ENCODE assay signal across 9 mouse cellular contexts in the genomic region with DNA sequence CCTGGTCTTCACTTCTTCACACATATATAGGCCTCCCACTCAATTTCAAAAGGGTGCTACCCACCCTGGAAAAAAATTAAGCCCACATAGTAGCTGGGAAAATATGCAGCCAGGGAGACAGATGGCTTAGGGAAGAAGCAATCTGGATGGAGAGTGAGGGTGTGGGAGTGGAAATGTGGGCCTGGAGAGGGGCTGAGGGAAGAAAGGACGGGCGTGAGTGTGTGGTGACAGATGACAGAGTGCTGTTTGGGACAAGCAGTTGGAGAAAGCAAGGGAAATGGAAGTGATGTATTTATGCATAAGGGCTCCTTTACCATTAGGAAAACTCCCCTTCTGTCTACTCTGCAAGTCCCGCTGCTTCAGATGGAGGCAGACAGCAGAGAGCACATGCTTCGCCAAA.
DNase-seq lines count a peak whose midpoint lies in the region; ATAC-seq and TF ChIP-seq lines count a peak whose summit lies in the region.
"Had no signal": no experiment of that assay in that cellular context is flagged by ENCODE, and none has a peak within 500 bp of the region (broad histone marks: within the 10 kb centered on the region; RNA-seq: fewer than 3 reads in every experiment).

No protein-coding gene starts in this region.

- ATAC-seq in hindbrain, embryonic 16.5 days, result peak; percentile 25; the same call in 1 of the 2 replicates

- H3K4me3 ChIP-seq in cerebellum, adult 2 months (replicated peaks; ENCODE audit: insufficient read depth, low read depth, low read length), result no peak overlapping the region
- H3K4me3 ChIP-seq in hindbrain, embryonic 16.5 days (ENCODE audit: low read length), result no peak overlapping the region
- H3K4me3 ChIP-seq: limb, embryonic 15.5 days had no signal

- H3K27ac ChIP-seq in cerebellum, adult 2 months (ENCODE audit: insufficient read depth, low read length), result no peak overlapping the region
- peak overlapping the region; percentile 53 for H3K27ac ChIP-seq in hindbrain, embryonic 16.5 days (ENCODE audit: low read depth, low read length)
- H3K27ac ChIP-seq: limb, embryonic 15.5 days had no signal

- H3K4me1 ChIP-seq in cerebellum, adult 2 months (ENCODE audit: control insufficient read depth, insufficient read depth, low read length), result peaks cover 7% of the 10 kb centered on the region
- H3K4me1 ChIP-seq in hindbrain, embryonic 16.5 days (ENCODE audit: control insufficient read depth, insufficient read depth, low read depth, low read length), result peaks cover 37% of the 10 kb centered on the region

- peak; percentile 44 to 45 for DNase-seq in cerebellum, postnatal 25 days
- no peak for DNase-seq in cerebellum, adult 2 months
- peak; percentile 95 for DNase-seq in brain, embryonic 14.5 days (ENCODE audit: low read depth)
- peak; percentile 67 for DNase-seq in mesoderm, embryonic 11.5 days (ENCODE audit: low read depth, low spot score)
- DNase-seq in natural killer cell, adult 2 months (ENCODE audit: low spot score in 2 of 2), result no peak
- no peak for DNase-seq in thymus, postnatal 4 days
- no peak for DNase-seq in adrenal gland, postnatal 14 days

- TF ChIP-seq CTCF in cerebellum, adult 2 months (IDR thresholded peaks at IDR 0.05; ENCODE audit: borderline replicate concordance, insufficient read depth, low read depth, low read length), result no peak
- no peak for TF ChIP-seq CTCF in brain, embryonic 14.5 days (IDR thresholded peaks at IDR 0.05; ENCODE audit: borderline replicate concordance, extremely low read depth, insufficient read depth, insufficient read length)

- WGBS in cerebellum, adult 2 months, result 51% methylated on average over 4 of the region's 4 CpGs
- 19% methylated on average over 4 of the region's 4 CpGs for WGBS in hindbrain, embryonic 16.5 days

- H3K9me3 ChIP-seq in hindbrain, embryonic 16.5 days (ENCODE audit: control insufficient read depth, low read length), result no peaks in the 10 kb centered on the region
- H3K9me3 ChIP-seq: limb, embryonic 15.5 days had no signal

- H3K4me2 ChIP-seq in hindbrain, embryonic 16.5 days (ENCODE audit: low read length), result 0 out of 2 replicates have a peak overlapping the region, but pooled peaks have one; percentile 6
- H3K4me2 ChIP-seq: limb, embryonic 15.5 days had no signal

- no peak for TF ChIP-seq POLR2A in cerebellum, adult 2 months (IDR thresholded peaks at IDR 0.05; ENCODE audit: borderline replicate concordance, insufficient read depth, low read length)
- TF ChIP-seq POLR2A in brain, embryonic 14.5 days (IDR thresholded peaks at IDR 0.05; ENCODE audit: borderline replicate concordance, extremely low read depth, insufficient read depth, insufficient read length, poor library complexity, severe bottlenecking), result no peak

- H3K27me3 ChIP-seq in cerebellum, adult 2 months (ENCODE audit: control insufficient read depth, insufficient read depth, low read length), result no peaks in the 10 kb centered on the region
- no peaks in the 10 kb centered on the region for H3K27me3 ChIP-seq in hindbrain, embryonic 16.5 days (replicated peaks; ENCODE audit: control insufficient read depth, insufficient read depth, low read length)
- H3K27me3 ChIP-seq: limb, embryonic 15.5 days had no signal

- H3K36me3 ChIP-seq in hindbrain, embryonic 16.5 days (ENCODE audit: control insufficient read depth, insufficient read depth, low read length), result no peaks in the 10 kb centered on the region
- H3K36me3 ChIP-seq: limb, embryonic 15.5 days had no signal

- H3K9ac ChIP-seq in hindbrain, embryonic 16.5 days (ENCODE audit: low read depth, low read length), result no peak overlapping the region; the same call in 1 of the 2 replicates
- H3K9ac ChIP-seq: limb, embryonic 15.5 days had no signal

Comparison
In these comparisons a context has a peak if more than half of its experiments do, and no peak if none do; other contexts are left out.
1. DNase-seq: peak in cerebellum, postnatal 25 days (2 of 2), brain, embryonic 14.5 days (single experiment) and mesoderm, embryonic 11.5 days (single experiment); none in cerebellum, adult 2 months (0 of 2), natural killer cell, adult 2 months (0 of 2), thymus, postnatal 4 days (single experiment) and adrenal gland, postnatal 14 days (single experiment).